ENCODE assay signal across 8 mouse cellular contexts in the genomic region with DNA sequence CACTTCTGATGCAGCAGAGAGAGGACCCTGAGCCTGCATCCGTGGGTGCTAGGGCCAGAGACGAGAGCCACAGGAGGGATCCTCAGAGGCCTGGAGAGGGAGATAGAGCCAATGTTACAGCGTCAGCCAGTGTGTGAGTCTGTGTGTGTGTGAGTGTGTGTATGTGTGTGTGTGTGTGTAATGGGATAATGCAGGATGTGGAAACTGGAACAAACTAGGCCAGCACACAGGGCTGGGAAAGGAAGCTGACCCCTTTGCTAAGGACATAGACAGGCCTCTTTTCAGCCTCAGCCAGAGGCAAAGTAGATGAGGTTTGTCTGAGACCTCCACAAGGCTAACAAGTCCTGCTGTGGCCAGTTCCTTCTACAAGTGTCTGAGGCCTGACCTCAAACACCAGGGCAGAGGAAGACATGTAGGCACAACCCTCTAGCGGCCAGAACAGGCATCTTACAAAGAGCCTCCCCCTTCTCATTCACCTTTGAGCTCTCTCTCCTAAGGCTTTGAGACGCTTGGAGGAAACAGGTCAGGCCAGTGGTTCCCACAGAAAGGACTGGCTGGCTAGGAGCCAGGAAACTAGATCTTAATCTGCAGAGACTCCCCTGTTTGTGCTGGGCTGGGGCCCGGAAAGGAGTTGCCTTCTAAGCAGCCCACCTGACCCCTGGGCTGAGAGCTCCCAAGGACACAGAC. TPM values are rescaled to one million over a fixed set of nuclear protein-coding genes. Genes with fewer than 3 reads are reported as not detected.
DNase-seq lines count a peak whose midpoint lies in the region; ATAC-seq lines count a peak whose summit lies in the region.

No protein-coding gene starts in this region.

- WGBS in limb, embryonic 11.5 days: 37% methylated on average over 6 of the region's 6 CpGs
- WGBS in neural tube, embryonic 11.5 days: 39% methylated on average over 6 of the region's 6 CpGs
- 33% methylated on average over 6 of the region's 6 CpGs for WGBS in forebrain, embryonic 12.5 days

- H3K4me3 ChIP-seq in limb, embryonic 11.5 days (ENCODE audit: low read depth, low read length): no peak overlapping the region
- no peak overlapping the region for H3K4me3 ChIP-seq in neural tube, embryonic 11.5 days (ENCODE audit: low read depth, low read length)
- H3K4me3 ChIP-seq in forebrain, embryonic 12.5 days (replicated peaks): no peak overlapping the region

- H3K27ac ChIP-seq in limb, embryonic 11.5 days (replicated peaks; ENCODE audit: low read depth, low read length): no peak overlapping the region
- no peak overlapping the region for H3K27ac ChIP-seq in neural tube, embryonic 11.5 days (ENCODE audit: low read depth, low read length)
- H3K27ac ChIP-seq in forebrain, embryonic 12.5 days: no peak overlapping the region

- ATAC-seq in limb, embryonic 11.5 days (ENCODE audit: insufficient number of reproducible peaks, low FRiP score, low TSS enrichment, low read depth): peak; percentile 69
- no peak for ATAC-seq in neural tube, embryonic 11.5 days (ENCODE audit: insufficient read depth, low FRiP score, low TSS enrichment)
- no peak for ATAC-seq in forebrain, embryonic 12.5 days (ENCODE audit: low FRiP score)

- H3K9me3 ChIP-seq in limb, embryonic 11.5 days (ENCODE audit: control insufficient read depth, low read length): no peaks in the 10 kb centered on the region
- no peaks in the 10 kb centered on the region for H3K9me3 ChIP-seq in neural tube, embryonic 11.5 days (ENCODE audit: control insufficient read depth, low read length)
- H3K9me3 ChIP-seq in forebrain, embryonic 12.5 days: no peaks in the 10 kb centered on the region

- H3K4me2 ChIP-seq in limb, embryonic 11.5 days (ENCODE audit: low read depth, severe bottlenecking): no peak overlapping the region
- H3K4me2 ChIP-seq in neural tube, embryonic 11.5 days (ENCODE audit: low read depth): no peak overlapping the region
- no peak overlapping the region for H3K4me2 ChIP-seq in forebrain, embryonic 12.5 days

- H3K9ac ChIP-seq in limb, embryonic 11.5 days (ENCODE audit: low read length): no peak overlapping the region
- H3K9ac ChIP-seq in neural tube, embryonic 11.5 days (ENCODE audit: low read length): no peak overlapping the region
- no peak overlapping the region for H3K9ac ChIP-seq in forebrain, embryonic 12.5 days

- peak; percentile 48 to 49 for DNase-seq in layer of hippocampus, postnatal 10 days (ENCODE audit: low spot score in 2 of 2)
- no peak for DNase-seq in layer of hippocampus, postnatal 25 days (ENCODE audit: extremely low spot score in 1 of 2, low spot score in 1 of 2)
- DNase-seq in embryo, embryonic 10.5 days (ENCODE audit: low spot score): peak; percentile 71
- peak; percentile 71 to 73 for DNase-seq in heart, postnatal 14 days
- DNase-seq in limb, embryonic 11.5 days (ENCODE audit: low spot score): peak; percentile 48
- peak; percentile 33 for DNase-seq in neural tube, embryonic 11.5 days (ENCODE audit: low spot score)
- no peak for DNase-seq in spleen, postnatal 4 days (ENCODE audit: low spot score in 2 of 2)

- intact Hi-C loops in heart, postnatal 14 days (cut with DNase I): no loop called here

- H3K27me3 ChIP-seq in limb, embryonic 11.5 days (ENCODE audit: control insufficient read depth, insufficient read depth, low read length): no peaks in the 10 kb centered on the region
- no peaks in the 10 kb centered on the region for H3K27me3 ChIP-seq in neural tube, embryonic 11.5 days (ENCODE audit: control insufficient read depth, insufficient read depth, low read length)
- peaks cover 16% of the 10 kb centered on the region for H3K27me3 ChIP-seq in forebrain, embryonic 12.5 days

- peaks cover 16% of the 10 kb centered on the region for H3K4me1 ChIP-seq in limb, embryonic 11.5 days (ENCODE audit: control insufficient read depth, insufficient read depth, low read length)
- H3K4me1 ChIP-seq in neural tube, embryonic 11.5 days (ENCODE audit: control insufficient read depth, insufficient read depth, low read length): no peaks in the 10 kb centered on the region
- H3K4me1 ChIP-seq in forebrain, embryonic 12.5 days: peaks cover 35% of the 10 kb centered on the region

- no peaks in the 10 kb centered on the region for H3K36me3 ChIP-seq in limb, embryonic 11.5 days (ENCODE audit: control insufficient read depth, insufficient read depth, low read length)
- H3K36me3 ChIP-seq in neural tube, embryonic 11.5 days (ENCODE audit: control insufficient read depth, insufficient read depth, low read length): no peaks in the 10 kb centered on the region
- H3K36me3 ChIP-seq in forebrain, embryonic 12.5 days (replicated peaks): no peaks in the 10 kb centered on the region

RNA-seq across cellular contexts. Expression of a gene that starts 35.1 kb away (rescaled TPM):
- total RNA-seq in layer of hippocampus, postnatal 10 days (2021): 10 to 100 TPM; 42.3 to 43.7 TPM
- total RNA-seq in layer of hippocampus, postnatal 25 days (2021): 10 to 100 TPM; 81.0 to 83.2 TPM
- total RNA-seq in heart, postnatal 14 days (2021): 1 to 10 TPM; 2.7 to 3.5 TPM
- polyA plus RNA-seq in limb, embryonic 11.5 days (2014; fragmentation: Nextera tagmentation; extraction: Ambion mirVana): 5.9 and 6.3 TPM in 2 replicates
- 2.9 and 3.0 TPM in 2 replicates for polyA plus RNA-seq in neural tube, embryonic 11.5 days (2014; fragmentation: Nextera tagmentation; extraction: Ambion mirVana)
- polyA plus RNA-seq in forebrain, embryonic 12.5 days (2016; fragmentation: Nextera tagmentation; extraction: Ambion mirVana): 2.6 and 2.8 TPM in 2 replicates

Comparison
In these comparisons a context has a peak if more than half of its experiments do, and no peak if none do; other contexts are left out.
1. DNase-seq: peak in layer of hippocampus, postnatal 10 days (2 of 2), embryo, embryonic 10.5 days (single experiment), heart, postnatal 14 days (2 of 2), limb, embryonic 11.5 days (single experiment) and neural tube, embryonic 11.5 days (single experiment); none in layer of hippocampus, postnatal 25 days (0 of 2) and spleen, postnatal 4 days (0 of 2).
2. RNA of a gene that starts 35.1 kb away (total RNA-seq): 81.0 to 83.2 TPM in layer of hippocampus, postnatal 25 days and 42.3 to 43.7 TPM in layer of hippocampus, postnatal 10 days; 2.7 to 3.5 TPM in heart, postnatal 14 days; every median in the first group is over 4 times any median in the second.